Mouse (Mus musculus) layer of hippocampus, postnatal 25 days (tissue): ENCODE results near the gene Edaradd. TPM values are rescaled to one million over a fixed set of nuclear protein-coding genes. Genes with fewer than 3 reads are reported as not detected.
A peak's percentile ranks its signal among the peaks of the same experiment; 100 is the strongest.

ENCODE experiments used
- DNase-seq, 2 experiments: peaks; one replicate each; pipeline ENCODE4 v3.0.0; 2022; ENCODE audit warnings: mixed read lengths in 2 of 2, low spot score in 1 of 2; ENCODE audit errors: extremely low spot score in 1 of 2
- total RNA-seq, 2 experiments: library from RNA; stranded (reverse); gene quantifications; 2 replicates each; pipeline ENCODE4 v1.2.3; 2021

Edaradd gene
- total RNA-seq, 2 experiments from 2014 or later: 0.22 to 0.28 TPM

GRCm38 (mm10) chr13:12462623-12463022, 57.6 kb downstream of the Edaradd start:
- no peak for DNase-seq

- no peak for DNase-seq
Measured at GRCm38 (mm10) chr13:12461730-12462119, 58.5 kb downstream of the Edaradd start.

GRCm38 (mm10) chr13:12460881-12461729, 59.1 kb downstream of the Edaradd start:
- DNase-seq: peak; percentile 75 to 78

- peak in 1 of 2 experiments; percentile 50 for DNase-seq
Measured at GRCm38 (mm10) chr13:12460443-12460842, 59.8 kb downstream of the Edaradd start.

GRCm38 (mm10) chr13:12456711-12457110, 63.5 kb downstream of the Edaradd start:
- DNase-seq: no peak

- no peak for DNase-seq
Measured at GRCm38 (mm10) chr13:12454686-12455390, 65.4 kb downstream of the Edaradd start.

- DNase-seq: no peak
Measured at GRCm38 (mm10) chr13:12453150-12453549, 67.1 kb downstream of the Edaradd start.

GRCm38 (mm10) chr13:12442008-12442587, 78.1 kb downstream of the Edaradd start:
- peak in 1 of 2 experiments; percentile 29 for DNase-seq

- DNase-seq: no peak
Measured at GRCm38 (mm10) chr13:12440813-12441212, 79.4 kb downstream of the Edaradd start.

- DNase-seq: no peak
Measured at GRCm38 (mm10) chr13:12439586-12439985, 80.7 kb downstream of the Edaradd start.

- DNase-seq: no peak
Measured at GRCm38 (mm10) chr13:12433843-12434242, 86.4 kb downstream of the Edaradd start.

GRCm38 (mm10) chr13:12428556-12428955, 91.7 kb downstream of the Edaradd start:
- no peak for DNase-seq

Other genes with a start within 250 kb of the Edaradd start
- gene Actn2, start 179.7 kb downstream of the Edaradd start, total RNA-seq: 10 to 100 TPM; 16.9 to 17.6 TPM
- gene Heatr1, start 125.4 kb downstream of the Edaradd start, total RNA-seq: 10 to 100 TPM; 26.5 to 31.4 TPM
- gene Lgals8, start 55.5 kb downstream of the Edaradd start, total RNA-seq: 10 to 100 TPM; 27.1 to 34.3 TPM
- gene Ero1lb, start 45.4 kb upstream of the Edaradd start, total RNA-seq: 10 to 100 TPM; 12.7 to 13.6 TPM